Mouse (Mus musculus) cerebellum, adult 9-10 months (tissue): ENCODE measurements around the gene Gcnt2.

Source experiments
- DNase-seq: peaks from one replicate; pipeline ENCODE4 v3.0.0; 2022

Gene Gcnt2

GRCm38 (mm10) chr13:40859652-40860399 is at the start of gene Gcnt2:
TSS of gene Gcnt2 (plus strand) at chr13:40859754.
- DNase-seq = no peak

DNA sequence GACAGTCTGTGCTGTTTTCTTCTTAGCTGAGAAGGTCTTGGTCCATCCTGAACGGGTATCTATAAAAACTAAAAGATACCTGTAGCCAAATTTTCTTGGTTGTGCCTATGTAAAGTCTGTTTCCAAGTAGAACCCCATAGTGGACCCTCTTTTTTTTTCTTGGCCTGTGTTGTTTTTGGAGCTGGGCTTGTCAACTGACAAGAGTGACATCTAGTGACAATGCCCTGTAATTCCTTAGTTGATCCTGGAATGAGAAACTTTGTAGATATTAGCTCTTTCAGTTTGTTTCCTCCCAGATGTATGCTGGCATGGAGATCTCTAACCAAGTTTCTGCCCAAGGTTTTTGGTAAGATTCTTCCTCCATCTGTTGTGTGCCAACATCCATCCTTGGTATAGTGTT is 38.9 kb upstream of the Gcnt2 start:
- DNase-seq = no peak

DNA sequence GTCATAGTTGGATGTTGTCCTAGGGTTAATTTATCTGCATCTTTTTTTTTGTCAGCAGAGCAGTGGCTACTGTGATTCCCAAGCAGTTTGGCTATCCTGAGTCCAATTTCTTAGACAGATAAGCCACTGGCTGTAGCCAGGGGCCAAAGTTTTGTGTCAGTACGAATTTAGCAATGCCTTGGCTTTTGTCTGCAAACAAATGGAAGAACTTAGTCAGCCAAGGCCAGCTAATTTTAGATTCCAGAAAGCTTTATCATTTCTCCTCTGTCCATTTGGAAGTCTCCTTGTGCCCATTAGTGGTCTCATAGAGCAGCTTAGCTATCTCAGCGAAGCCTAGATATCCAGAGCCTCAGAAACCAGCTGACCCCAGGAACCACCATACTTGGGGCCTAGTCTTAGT is 37.6 kb upstream of the Gcnt2 start:
- no peak for DNase-seq

GRCm38 (mm10) chr13:40841146-40841787 is 18.3 kb upstream of the Gcnt2 start:
- no peak for DNase-seq

- no peak for DNase-seq
Observed at GRCm38 (mm10) chr13:40842141-40842540, 17.4 kb upstream of the Gcnt2 start.

GRCm38 (mm10) chr13:40843418-40844067 is 16.0 kb upstream of the Gcnt2 start:
- peak; percentile 31 for DNase-seq

- DNase-seq = no peak
Observed at GRCm38 (mm10) chr13:40844144-40844543, 15.4 kb upstream of the Gcnt2 start.

GRCm38 (mm10) chr13:40845951-40846350 is 13.6 kb upstream of the Gcnt2 start:
- no peak for DNase-seq

DNA sequence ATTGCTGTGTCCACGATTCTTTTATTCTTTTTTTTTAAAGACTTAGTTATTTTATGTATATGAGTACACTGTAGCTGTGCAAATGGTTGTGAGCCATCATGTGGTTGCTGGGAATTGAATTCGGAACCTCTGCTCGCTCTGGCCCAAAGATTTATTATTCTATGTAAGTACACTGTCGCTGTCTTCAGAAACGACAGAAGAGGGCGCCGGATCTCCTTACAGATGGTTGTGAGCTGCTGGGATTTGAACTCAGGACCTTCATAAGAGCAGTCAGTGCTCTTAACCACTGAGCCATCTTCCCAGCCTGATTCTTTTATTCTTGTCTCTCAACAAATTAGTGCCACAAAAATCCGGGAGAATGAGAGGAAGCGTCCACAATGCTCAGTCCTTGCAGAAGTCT is 13.2 kb upstream of the Gcnt2 start:
- DNase-seq = no peak

GRCm38 (mm10) chr13:40847898-40848297 is 11.7 kb upstream of the Gcnt2 start:
- DNase-seq = no peak

- no peak for DNase-seq
Observed at GRCm38 (mm10) chr13:40850686-40851085, 8.9 kb upstream of the Gcnt2 start.

DNA sequence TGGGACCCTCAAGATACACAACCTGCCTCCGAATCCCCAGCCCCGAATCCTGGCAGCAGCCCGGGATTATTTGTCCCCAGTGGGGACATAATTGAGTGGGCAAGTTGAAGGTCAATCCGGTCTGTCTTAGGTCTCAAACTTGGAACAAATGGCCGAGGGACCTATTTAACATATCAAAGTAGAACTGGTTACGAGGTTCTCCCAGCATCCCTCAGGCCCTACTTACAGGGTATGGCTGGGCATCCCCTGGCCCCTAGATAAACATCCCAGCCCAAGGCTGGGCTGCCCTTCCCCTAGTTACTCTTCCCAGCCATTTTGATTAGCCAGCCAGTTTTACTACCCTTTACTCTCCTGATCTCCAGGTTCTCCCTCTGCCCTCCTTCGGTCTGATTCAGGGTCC is 8.3 kb upstream of the Gcnt2 start:
- no peak for DNase-seq

- no peak for DNase-seq
Observed at GRCm38 (mm10) chr13:40851961-40852360, 7.6 kb upstream of the Gcnt2 start.

GRCm38 (mm10) chr13:40852791-40853190 is 6.8 kb upstream of the Gcnt2 start:
- no peak for DNase-seq

GRCm38 (mm10) chr13:40853842-40854241 is 5.7 kb upstream of the Gcnt2 start:
- no peak for DNase-seq

DNA sequence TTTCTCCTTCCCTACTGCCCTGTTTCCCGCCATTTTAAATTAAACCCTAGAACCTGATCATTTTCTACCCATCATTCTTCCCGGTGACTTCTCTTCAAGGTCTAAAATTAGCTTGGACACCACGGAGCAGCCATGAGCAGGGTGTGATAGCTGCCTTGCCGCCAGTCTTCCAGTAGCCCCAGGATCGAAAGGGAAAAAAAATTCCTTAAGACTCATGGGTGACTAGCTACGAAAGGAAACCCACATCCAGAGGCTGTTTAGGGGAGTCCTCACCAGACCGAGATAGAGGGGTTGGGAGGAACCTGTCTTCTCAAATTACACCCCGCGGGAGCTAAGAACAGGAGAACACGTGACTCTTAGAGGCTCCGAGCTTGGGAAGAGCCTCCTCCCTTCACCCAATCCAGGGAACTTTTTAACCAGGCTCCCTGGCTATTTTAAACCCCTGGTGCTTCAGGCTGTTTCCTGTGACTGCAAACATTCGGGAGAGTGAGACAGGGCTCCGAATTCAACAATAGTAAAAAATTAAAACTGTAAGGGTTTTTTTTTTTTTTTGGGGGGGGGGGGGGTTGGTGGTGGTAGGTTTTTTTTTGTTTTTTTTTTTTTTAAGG is 5.0 kb upstream of the Gcnt2 start:
- no peak for DNase-seq

DNA sequence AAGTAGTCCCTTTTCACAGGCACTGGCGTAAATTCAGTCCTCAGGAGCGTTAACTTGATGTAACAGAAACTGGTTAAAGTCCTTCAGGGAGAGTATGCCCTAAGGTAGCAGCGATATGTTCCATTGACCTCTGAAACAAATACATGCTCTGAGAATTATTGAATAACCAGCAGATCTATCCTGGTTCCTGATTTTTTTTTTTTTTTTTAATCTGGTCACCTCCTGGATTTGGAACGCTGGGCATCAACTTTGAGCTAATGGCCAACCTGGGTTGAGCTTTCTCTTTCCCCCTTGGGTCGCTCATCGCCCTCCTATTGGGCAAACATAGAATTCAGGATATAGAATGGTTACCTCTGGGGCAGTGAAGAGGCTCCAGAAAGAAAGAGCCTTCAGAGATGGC is 4.3 kb upstream of the Gcnt2 start:
- DNase-seq = no peak

DNA sequence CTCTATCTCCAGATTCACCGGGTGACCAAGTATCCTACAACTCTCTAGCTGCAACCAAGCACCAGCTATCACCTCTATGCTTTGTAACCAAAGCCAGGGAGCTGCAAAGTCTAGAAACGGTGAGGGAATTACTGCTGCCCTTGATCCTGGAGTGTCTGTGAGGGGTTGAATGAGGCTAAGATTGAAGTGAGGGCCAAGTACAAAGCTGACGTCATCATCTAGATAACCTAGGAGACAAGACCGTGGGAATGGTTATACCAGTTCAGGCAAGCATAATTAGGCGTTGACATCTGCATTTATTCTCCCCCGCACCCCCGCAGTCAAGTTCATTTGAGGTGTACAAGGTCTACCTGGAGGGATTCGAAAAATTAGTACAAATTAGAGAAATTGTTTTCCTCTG is 2.8 kb upstream of the Gcnt2 start:
- no peak for DNase-seq

DNA sequence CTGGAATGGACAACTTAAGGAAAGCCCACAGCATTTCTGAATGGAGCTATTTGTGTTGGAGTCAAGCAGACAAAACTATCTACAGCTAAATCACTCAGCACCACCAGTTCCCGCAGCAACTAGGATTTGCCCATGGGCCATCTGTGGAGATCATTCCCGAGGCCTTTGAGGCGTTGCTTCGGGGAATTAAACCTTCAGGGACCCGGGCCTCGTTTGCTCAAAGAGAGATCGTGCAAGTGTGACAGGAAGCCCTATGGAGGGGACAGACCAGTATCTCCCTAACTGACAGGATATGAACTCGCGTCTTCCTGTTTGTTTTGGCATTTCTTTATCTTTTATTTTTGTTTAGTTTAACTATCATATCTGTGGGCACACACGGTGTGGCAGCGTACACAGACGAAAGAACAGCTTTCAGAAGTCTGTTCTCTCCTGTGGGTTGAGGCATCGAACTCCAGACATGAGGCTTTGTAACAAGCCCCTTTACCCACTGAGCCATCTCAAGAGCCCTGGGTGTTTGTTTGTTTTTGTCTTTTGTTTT is 2.2 kb upstream of the Gcnt2 start:
- no peak for DNase-seq

DNA sequence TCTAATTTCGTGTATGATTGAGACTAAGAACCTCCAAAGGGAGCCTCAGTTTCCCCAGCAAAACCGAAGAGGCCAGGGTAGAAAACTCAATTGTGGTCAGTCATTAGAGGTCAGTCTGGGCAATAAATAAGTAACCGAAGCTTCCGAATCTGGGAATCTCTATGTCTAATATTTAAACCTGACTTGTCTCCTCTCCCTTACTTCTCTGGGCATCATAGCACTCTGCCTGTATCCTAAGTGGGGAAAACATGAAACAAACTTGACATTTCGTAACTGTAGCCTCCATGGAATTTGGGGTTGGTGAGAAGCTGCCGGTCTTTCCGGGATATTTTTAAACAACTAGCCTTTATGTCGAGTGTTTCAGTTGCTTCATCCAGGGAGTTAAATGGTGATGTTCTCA is 329 bp upstream of the Gcnt2 start:
- no peak for DNase-seq

DNA sequence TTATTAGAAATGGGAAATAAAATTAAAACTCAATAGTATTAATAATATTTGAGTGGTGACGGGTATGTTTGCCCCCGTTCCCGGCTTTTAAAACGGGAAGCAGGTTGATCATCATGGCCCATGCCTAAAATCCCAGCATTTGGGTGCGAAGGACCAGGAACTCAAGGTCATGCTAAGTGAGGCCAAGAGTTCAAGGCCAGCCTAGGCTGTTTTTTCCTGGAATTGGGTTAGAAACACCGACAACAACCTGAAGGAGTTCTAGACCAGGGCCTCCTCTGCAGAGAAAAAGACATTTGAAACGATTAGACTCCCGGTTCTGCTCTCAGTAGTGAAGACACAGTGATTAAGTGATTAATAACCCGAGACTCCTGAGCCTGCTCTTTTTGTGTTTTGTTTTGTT is 3.5 kb downstream of the Gcnt2 start:
- no peak for DNase-seq

- DNase-seq = no peak
Observed at GRCm38 (mm10) chr13:40868844-40869587, 9.5 kb downstream of the Gcnt2 start.

GRCm38 (mm10) chr13:40874021-40874420 is 14.5 kb downstream of the Gcnt2 start:
- no peak for DNase-seq
